Mouse (Mus musculus): ENCODE measurements around the gene Slc9b2. TPM values are rescaled to one million over a fixed set of nuclear protein-coding genes. Genes with fewer than 3 reads are reported as not detected.

The Slc9b2 gene
- total RNA-seq, 2 experiments from 2014 or later, result 2.3 to 3.0 TPM

- no peak for DNase-seq (ENCODE audit: low spot score in 2 of 2)
Observed at GRCm38 (mm10) chr3:135312916-135313491, 5.5 kb downstream of the Slc9b2 start.

- no peak for DNase-seq (ENCODE audit: low spot score in 2 of 2)
Observed at GRCm38 (mm10) chr3:135313727-135314126, 6.2 kb downstream of the Slc9b2 start.

- DNase-seq (ENCODE audit: low spot score in 2 of 2), result no peak
Observed at GRCm38 (mm10) chr3:135314811-135315210, 7.3 kb downstream of the Slc9b2 start.

GRCm38 (mm10) chr3:135315720-135316425 lies 8.4 kb downstream of the Slc9b2 start:
- no peak for DNase-seq (ENCODE audit: low spot score in 2 of 2)

DNA sequence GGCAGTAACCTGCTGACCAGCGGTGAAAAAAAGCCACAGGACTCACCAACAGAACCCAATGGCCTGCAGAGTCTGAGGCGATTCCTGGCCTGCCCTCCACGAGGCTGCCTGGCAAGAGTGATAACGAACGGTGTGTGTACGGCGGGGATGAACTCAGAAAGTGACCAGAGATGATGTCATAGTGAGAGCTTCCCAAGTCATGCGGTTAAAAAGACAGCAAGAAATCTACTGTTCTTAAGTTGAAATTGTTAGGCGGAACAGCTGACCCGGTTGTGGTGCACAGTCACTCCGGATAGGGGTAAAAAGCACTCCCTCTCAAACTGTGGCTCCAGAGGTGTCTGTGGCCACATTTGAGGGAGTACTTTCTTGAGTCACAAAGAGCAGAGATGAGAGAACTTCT lies 10.8 kb downstream of the Slc9b2 start:
- DNase-seq (ENCODE audit: low spot score in 2 of 2), result no peak

DNA sequence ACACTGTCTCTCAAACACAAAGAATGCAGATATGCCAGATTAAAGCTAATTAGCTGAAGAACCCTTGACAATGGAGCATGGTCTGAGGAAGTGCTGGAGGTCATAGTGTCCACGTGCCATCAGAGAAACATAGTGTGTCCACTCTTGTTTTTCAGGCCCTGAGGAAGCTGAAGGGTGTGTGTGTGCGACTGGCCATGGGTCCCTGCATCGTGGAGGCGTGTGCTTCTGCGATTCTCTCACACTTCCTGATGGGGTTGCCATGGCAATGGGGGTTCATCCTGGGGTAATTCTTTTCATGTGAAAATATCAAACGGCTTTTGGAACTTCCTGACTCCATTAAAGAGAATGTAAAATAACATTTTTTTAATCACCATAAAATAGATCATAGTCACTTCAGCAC lies 16.9 kb downstream of the Slc9b2 start:
- peak in 1 of 2 experiments; percentile 14 for DNase-seq (ENCODE audit: low spot score in 2 of 2)

GRCm38 (mm10) chr3:135327176-135327575 lies 19.7 kb downstream of the Slc9b2 start:
- DNase-seq (ENCODE audit: low spot score in 2 of 2), result no peak

- DNase-seq (ENCODE audit: low spot score in 2 of 2), result no peak
Observed at GRCm38 (mm10) chr3:135327601-135328000, 20.1 kb downstream of the Slc9b2 start.

DNA sequence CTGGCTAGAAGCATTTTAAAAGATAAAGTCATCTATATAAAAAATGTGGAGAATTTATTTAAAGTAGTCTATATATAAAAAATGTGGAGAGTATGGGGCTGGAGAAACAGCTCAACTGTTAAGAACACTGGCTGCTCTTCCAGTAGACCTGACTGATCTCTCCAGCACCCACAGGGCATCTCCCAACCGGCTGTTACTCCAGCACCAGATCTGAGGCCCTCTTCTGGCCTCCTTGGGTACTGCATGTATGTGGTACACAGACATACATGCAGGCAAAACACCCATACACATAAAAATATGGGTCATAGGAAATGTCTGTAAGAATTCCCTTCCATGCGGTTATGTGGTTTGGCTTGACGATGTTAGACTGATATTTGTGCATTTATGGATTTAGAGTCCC lies 21.1 kb downstream of the Slc9b2 start:
- peak in 1 of 2 experiments; percentile 31 for DNase-seq (ENCODE audit: low spot score in 2 of 2)

- DNase-seq (ENCODE audit: low spot score in 2 of 2), result no peak
Observed at GRCm38 (mm10) chr3:135332691-135333090, 25.2 kb downstream of the Slc9b2 start.

DNA sequence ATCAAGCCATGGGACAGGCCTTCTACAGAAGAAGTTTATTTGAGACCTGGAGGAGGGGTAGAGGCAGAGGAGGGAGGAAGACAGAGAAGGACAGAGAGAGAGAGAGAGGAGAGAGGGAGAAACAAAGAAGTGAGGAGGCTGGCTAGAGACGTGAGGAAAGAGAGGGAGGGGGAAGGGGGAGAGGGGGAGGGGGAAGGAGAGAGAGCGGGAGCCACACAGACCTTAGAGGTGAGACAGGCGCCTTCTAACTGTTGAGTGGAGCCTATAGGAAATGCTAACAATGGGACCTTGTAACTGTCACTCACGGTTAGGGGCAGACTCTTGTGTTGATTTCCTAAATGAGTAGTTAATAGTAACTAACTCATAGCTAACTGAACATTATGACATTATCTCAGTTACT lies 26.3 kb downstream of the Slc9b2 start:
- DNase-seq (ENCODE audit: low spot score in 2 of 2), result no peak

DNA sequence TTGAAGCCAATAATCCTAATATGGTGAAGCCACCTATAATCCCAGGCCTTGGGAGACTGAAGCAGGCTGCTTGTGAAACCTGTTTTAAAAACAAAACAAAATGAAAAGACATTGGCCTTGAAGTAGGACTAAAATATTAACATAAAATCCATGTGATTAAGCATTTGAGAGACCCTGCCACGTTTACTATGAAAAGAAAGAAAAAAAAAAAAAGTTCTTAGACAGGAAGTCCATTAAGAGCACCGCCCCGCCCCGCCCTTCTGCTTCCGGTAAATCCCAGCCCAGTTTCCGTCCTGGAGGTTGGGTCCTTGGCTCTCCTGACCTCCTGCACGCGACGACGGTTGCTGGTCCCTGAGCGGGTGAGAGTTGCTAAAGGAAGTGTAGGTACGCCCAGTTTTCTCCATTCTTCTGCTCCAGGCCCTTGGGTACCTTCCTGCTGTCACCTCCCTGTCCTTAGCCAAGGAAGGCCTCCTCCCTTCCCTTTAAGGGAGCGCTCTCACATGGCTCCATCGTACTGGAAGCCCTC lies 40.3 kb downstream of the Slc9b2 start, which contains the start of gene Slc9b1:
Gene Slc9b1, plus strand, starts transcription at position 291 of the 526 bp plus-strand sequence.
- DNase-seq (ENCODE audit: low spot score in 2 of 2), result no peak

- DNase-seq (ENCODE audit: low spot score in 2 of 2), result no peak
Observed at GRCm38 (mm10) chr3:135349022-135349421, 41.5 kb downstream of the Slc9b2 start.

- no peak for DNase-seq (ENCODE audit: low spot score in 2 of 2)
Observed at GRCm38 (mm10) chr3:135351857-135352256, 44.4 kb downstream of the Slc9b2 start.

DNA sequence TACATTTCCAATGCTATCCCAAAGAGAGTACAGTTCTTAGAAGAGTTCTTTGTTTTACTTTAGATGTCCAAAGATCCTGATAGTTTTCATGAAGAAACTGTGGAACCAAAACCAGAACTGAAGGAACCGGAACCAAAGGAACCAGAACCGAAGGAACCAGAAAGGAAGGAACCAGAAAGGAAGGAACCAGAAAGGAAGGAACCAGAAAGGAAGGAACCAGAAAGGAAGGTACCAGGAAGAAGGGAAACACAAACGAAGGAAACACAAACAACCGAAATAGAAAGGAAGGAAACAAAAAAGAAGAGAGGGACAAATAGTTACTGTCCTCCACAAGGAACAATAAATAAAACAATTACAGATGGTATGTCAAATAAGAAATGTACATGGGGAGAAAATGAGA lies 49.9 kb downstream of the Slc9b2 start:
- DNase-seq (ENCODE audit: low spot score in 2 of 2), result no peak

DNA sequence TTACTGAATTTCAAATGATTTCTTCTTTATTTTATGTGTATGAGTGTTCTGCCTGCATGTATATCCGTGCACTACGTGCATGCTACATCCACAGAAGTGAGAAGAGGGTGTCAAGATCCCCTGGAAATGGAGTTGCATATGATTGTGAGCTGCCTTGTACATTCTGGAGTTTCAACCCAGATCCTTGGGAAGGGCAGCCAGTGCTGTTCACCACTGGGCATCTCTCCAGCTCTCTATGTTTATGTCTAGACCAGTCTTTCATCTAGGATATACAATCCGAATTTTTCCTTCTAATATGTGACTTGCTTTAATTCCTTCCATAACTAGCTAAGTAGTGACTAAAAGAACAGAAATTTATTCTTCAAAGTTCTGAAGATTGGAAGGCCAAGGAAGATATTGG lies 68.3 kb downstream of the Slc9b2 start:
- DNase-seq (ENCODE audit: low spot score in 2 of 2), result no peak

DNA sequence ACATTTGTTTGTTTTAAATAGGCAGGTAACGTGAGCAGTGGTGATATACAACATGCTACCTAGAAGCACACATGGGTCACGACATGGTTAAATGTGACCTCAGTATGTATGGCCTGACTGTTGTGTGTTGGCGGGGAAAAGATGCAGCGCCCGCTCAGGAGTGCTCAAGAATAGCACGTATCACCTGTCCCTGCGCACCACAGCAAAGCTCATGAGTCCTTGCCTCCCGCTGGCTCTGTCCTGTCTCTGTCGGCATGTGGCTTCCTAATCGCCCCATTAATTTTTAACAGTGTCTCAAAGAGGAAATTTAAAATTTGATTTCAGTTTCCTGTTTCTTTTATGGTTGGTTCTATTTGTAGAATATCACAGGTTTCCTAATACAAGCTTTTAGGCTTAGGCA lies 69.9 kb downstream of the Slc9b2 start:
- DNase-seq (ENCODE audit: low spot score in 2 of 2), result no peak

GRCm38 (mm10) chr3:135379868-135380267 lies 72.4 kb downstream of the Slc9b2 start:
- no peak for DNase-seq (ENCODE audit: low spot score in 2 of 2)

DNA sequence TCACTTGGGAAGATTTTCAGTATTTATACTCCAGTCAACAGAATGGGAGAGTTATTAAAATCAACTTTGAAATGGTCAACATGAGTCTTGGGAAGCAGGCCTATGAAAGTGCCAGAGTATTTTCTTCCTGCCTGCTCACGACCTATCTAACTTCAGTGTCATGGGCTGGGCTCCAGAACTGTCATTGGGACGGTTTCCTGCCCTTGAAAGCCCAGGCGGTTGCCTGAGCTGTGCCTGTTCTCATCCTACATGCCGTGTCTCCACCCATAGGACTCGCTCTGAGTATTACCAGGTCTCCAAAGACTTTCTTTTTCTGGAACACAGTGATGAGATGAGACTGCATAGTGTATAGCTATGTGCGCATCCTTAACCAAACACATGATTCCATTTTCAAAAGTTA lies 85.7 kb downstream of the Slc9b2 start:
- DNase-seq (ENCODE audit: low spot score in 2 of 2), result no peak
